Mouse (Mus musculus): Measurements from ENCODE around the gene Alox5. TPM values are rescaled to one million over a fixed set of nuclear protein-coding genes. Genes with fewer than 3 reads are reported as not detected.

Alox5 gene
- polyA plus RNA-seq, 1 experiment from 2014 or later, result 0.75 TPM

DNA sequence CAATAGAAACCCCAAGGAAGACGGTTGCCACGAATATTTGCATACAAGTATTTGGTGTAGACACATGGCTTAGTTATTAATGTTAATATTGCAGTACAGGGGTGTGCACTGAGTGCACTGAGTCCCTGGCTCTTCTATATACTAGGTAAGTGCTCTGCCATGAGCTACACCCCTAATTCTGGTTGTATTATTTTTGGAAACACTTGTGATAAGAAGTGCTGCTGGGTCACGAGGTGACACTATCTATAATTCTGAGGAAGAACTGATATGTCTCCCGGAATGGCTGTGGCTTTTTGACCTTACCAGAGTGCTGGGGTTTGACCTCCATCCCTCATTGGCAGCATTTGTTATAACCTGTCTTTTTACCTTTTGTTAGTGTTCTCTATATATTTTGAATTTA is 20.1 kb downstream of the Alox5 start:
- Histone ChIP-seq H3K4me3 (no peak overlapping the region), H3K27ac (replicated peaks) (no peak overlapping the region), H3K9ac (no peak overlapping the region), H3K9me3 (no peaks in the 10 kb centered on the region), H3K4me2 (no peak overlapping the region), H3K27me3 (no peaks in the 10 kb centered on the region), H3K36me3 (no peaks in the 10 kb centered on the region), H3K4me1 (replicated peaks) (no peaks in the 10 kb centered on the region)
- ATAC-seq (ENCODE audit: low FRiP score, low read depth), result no peak
- WGBS, result 88% methylated on average over 4 of the region's 4 CpGs

DNA sequence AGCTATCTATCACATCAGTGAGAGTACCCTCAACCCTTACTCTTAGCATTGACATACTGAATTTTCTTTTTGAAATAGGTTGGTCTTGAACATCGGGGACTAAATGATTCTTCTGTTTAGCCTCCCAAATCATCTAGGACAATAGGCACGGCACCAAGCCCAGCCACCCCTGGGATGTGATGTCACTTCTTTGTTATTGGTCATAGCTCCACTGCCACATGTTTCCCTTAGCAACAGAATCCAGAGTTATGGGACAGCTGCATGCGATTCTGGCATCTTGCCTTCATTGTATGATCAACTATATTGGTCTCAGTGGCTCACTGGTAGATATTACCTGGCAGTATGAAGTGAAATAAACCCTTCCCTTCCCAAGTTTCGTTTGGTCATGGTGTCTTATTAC is 20.5 kb downstream of the Alox5 start:
- Histone ChIP-seq H3K9me3 (no peaks in the 10 kb centered on the region), H3K4me2 (no peak overlapping the region), H3K9ac (no peak overlapping the region), H3K27ac (replicated peaks) (no peak overlapping the region), H3K36me3 (no peaks in the 10 kb centered on the region), H3K4me1 (replicated peaks) (no peaks in the 10 kb centered on the region), H3K4me3 (no peak overlapping the region), H3K27me3 (no peaks in the 10 kb centered on the region)
- ATAC-seq (ENCODE audit: low FRiP score, low read depth), result no peak
- WGBS, result 69% methylated on average over 4 of the region's 4 CpGs

DNA sequence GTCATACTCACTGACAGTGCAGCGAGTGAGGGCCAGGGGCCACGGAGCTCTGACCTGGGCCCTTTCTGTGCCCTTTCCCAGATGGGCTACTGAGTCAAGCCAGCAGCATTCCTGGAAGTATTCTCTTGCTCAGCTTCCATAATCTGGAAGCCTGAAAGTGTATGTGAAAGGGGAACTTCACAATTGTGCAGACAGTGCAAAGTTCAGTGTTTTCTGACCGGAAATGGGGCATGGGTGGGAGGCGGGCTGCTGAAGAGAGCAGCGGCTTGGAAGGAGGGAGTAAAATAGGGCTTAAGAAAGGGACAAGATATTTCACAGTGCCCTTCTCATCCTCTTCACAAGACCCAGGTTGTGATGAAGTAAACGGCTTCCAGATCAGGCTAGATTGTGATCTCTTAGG is 21.4 kb downstream of the Alox5 start:
- Histone ChIP-seq H3K9me3 (no peaks in the 10 kb centered on the region), H3K9ac (no peak overlapping the region)
- WGBS, result 91% methylated on average over 6 of the region's 6 CpGs

DNA sequence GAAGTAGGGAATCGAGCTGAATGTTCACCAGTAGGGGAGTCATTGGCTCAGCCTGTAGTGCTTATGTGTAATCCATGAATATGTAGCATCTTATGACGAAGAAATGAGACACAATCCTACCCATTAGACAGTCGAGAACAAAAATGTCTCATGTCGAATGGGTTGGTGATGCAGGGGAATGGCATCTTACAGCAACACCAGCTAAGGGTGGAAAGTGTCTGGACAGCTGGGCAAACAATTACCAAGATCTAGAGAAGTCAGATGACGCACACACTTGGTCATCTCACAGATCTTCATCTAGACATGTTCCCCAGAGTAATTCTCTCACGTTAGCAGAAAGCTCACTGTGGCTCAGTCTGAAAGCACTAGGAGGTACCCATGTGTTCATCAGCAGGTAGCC is 22.1 kb downstream of the Alox5 start:
- no peak overlapping the region for H3K4me3 ChIP-seq
- H3K27me3 ChIP-seq, result no peaks in the 10 kb centered on the region
- no peak overlapping the region for H3K4me2 ChIP-seq
- H3K36me3 ChIP-seq, result no peaks in the 10 kb centered on the region
- H3K4me1 ChIP-seq (replicated peaks), result no peaks in the 10 kb centered on the region
- WGBS, result 83% methylated on average over 6 of the region's 6 CpGs
- H3K9me3 ChIP-seq, result no peaks in the 10 kb centered on the region
- ATAC-seq (ENCODE audit: low FRiP score, low read depth), result no peak
- no peak overlapping the region for H3K27ac ChIP-seq (replicated peaks)
- H3K9ac ChIP-seq, result no peak overlapping the region

More for the DNA sequence above, 21.4 kb downstream of the Alox5 start:
- H3K4me2 ChIP-seq, result no peak overlapping the region
- H3K4me3 ChIP-seq, result no peak overlapping the region
- no peaks in the 10 kb centered on the region for H3K36me3 ChIP-seq
- H3K27ac ChIP-seq (replicated peaks), result no peak overlapping the region
- H3K4me1 ChIP-seq (replicated peaks), result no peaks in the 10 kb centered on the region
- ATAC-seq (ENCODE audit: low FRiP score, low read depth), result no peak
- no peaks in the 10 kb centered on the region for H3K27me3 ChIP-seq

DNA sequence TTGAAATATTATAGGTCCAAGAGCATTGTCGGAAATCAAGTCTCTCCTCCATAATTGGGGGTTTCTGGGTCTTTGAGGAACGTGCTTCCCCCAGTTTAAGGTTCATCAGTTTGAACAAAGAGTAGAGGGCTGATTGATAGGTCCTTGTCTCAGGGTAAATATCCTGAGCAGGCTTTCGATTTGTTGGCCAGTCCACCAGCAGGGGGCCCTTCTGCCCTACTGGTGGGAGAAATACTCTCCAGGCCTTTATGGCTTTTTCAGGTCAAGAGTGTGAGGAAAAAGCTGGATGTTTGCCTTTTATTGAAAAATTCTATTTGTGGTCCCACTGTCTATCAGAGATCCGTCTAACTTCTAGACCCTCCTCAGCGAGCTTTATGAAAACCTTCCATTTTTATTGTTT is 32.7 kb downstream of the Alox5 start:
- Histone ChIP-seq H3K4me3 (no peak overlapping the region), H3K4me2 (no peak overlapping the region), H3K27me3 (no peaks in the 10 kb centered on the region), H3K36me3 (no peaks in the 10 kb centered on the region), H3K9me3 (no peaks in the 10 kb centered on the region), H3K4me1 (replicated peaks) (no peaks in the 10 kb centered on the region), H3K9ac (no peak overlapping the region), H3K27ac (replicated peaks) (no peak overlapping the region)
- ATAC-seq (ENCODE audit: low FRiP score, low read depth), result no peak
- 73% methylated on average over 5 of the region's 5 CpGs for WGBS

DNA sequence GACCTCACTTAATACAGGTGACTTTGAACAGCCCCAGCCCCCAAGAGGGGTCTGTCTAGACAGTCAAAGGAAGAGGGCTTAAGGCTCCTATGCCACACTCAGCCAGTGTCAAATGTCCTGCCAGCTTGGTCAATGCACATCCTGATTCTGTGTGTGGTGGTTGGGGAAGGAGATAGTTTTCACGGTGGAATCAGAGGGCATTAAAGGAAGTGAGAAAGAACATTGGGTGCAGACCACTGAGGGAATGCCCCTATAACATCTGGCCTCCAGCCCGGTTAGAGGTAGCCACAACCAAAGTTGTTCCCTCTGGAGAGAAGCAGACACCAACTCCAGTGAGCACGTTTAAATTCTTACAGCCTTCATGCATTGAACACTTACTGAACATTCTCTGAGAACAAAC is 33.4 kb downstream of the Alox5 start:
- no peaks in the 10 kb centered on the region for H3K9me3 ChIP-seq
- no peaks in the 10 kb centered on the region for H3K36me3 ChIP-seq
- H3K27me3 ChIP-seq, result no peaks in the 10 kb centered on the region
- H3K4me2 ChIP-seq, result no peak overlapping the region
- no peaks in the 10 kb centered on the region for H3K4me1 ChIP-seq (replicated peaks)
- no peak overlapping the region for H3K27ac ChIP-seq (replicated peaks)
- H3K4me3 ChIP-seq, result no peak overlapping the region
- 90% methylated on average over 3 of the region's 3 CpGs for WGBS
- no peak overlapping the region for H3K9ac ChIP-seq
- ATAC-seq (ENCODE audit: low FRiP score, low read depth), result no peak

DNA sequence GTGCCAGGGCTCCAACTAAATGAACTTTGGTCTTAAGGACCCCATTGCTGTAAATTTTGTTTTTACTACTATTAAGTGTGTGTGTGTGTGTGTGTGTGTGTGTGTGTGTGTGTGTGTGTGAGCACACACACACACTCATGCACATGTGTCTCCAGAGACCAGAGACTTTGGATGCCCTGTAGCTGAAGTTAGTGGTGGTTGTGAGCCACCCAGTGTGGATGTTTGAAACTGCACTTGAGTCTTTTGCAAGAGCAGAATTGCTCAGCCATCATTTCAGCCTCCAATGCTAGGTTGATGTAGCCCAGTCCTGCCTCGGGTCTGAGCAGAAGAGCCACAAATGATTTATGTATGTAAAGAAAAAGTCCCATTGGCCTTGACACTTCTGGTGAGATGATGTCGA is 37.3 kb downstream of the Alox5 start:
- Histone ChIP-seq H3K4me1 (replicated peaks) (0 out of 2 replicates have a peak, but pooled peaks cover under 1% of the 10 kb centered on the region), H3K9ac (no peak overlapping the region), H3K4me3 (no peak overlapping the region), H3K9me3 (no peaks in the 10 kb centered on the region), H3K4me2 (no peak overlapping the region), H3K27ac (replicated peaks) (no peak overlapping the region), H3K27me3 (no peaks in the 10 kb centered on the region), H3K36me3 (no peaks in the 10 kb centered on the region)
- ATAC-seq (ENCODE audit: low FRiP score, low read depth), result no peak
- WGBS, result 66% methylated on average over 2 of the region's 2 CpGs

DNA sequence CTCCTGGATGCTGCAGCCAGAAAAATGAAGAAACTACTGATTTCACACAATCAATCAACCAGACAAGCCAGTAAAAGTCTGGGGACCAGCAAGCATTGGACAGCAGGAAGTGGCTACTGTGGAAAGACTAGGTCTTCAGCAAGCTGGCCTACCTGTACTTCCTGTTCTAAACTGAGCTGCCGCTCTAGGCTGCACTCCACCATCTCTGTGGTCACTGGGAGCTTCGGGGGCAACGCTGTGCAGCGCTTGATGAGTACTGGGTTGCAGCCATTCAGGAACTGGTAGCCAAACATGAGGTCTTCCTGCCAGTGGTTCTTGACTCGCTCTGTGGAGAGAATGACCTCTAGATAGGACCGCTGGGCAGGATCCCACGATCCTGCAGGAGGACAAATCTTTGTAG is 38.0 kb downstream of the Alox5 start:
- 0 out of 2 replicates have a peak, but pooled peaks cover 3% of the 10 kb centered on the region for H3K4me1 ChIP-seq (replicated peaks)

DNA sequence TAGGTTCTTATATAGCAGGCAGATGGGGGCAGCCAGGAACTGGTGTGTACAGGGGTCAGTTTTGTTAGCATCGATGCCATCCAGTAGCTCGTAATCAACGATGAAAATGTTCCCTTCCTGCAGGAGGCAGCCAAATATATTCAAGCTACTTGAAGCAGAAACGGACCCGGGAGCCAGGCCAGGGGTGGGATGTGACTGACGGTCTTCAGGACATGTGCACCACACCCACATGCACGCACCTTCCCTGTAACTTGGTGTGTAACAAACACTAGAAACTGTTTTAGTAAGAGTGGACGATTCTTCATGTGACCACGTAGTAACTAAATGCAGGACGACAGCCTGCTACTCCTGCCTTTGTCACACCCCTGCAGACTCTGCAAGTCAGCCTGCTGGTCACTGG is 40.7 kb downstream of the Alox5 start:
- Histone ChIP-seq H3K36me3 (no peaks in the 10 kb centered on the region), H3K9ac (no peak overlapping the region), H3K4me2 (no peak overlapping the region), H3K4me1 (replicated peaks) (0 out of 2 replicates have a peak, but pooled peaks cover 3% of the 10 kb centered on the region), H3K27ac (replicated peaks) (no peak overlapping the region), H3K4me3 (no peak overlapping the region), H3K9me3 (no peaks in the 10 kb centered on the region), H3K27me3 (no peaks in the 10 kb centered on the region)
- WGBS, result 76% methylated on average over 10 of the region's 10 CpGs
- ATAC-seq (ENCODE audit: low FRiP score, low read depth), result no peak

More for the DNA sequence above, 38.0 kb downstream of the Alox5 start:
- no peak overlapping the region for H3K4me3 ChIP-seq
- H3K4me2 ChIP-seq, result no peak overlapping the region
- no peak overlapping the region for H3K9ac ChIP-seq
- no peaks in the 10 kb centered on the region for H3K9me3 ChIP-seq
- H3K27ac ChIP-seq (replicated peaks), result no peak overlapping the region
- WGBS, result 88% methylated on average over 7 of the region's 7 CpGs
- no peak for ATAC-seq (ENCODE audit: low FRiP score, low read depth)
- no peaks in the 10 kb centered on the region for H3K27me3 ChIP-seq
- no peaks in the 10 kb centered on the region for H3K36me3 ChIP-seq

DNA sequence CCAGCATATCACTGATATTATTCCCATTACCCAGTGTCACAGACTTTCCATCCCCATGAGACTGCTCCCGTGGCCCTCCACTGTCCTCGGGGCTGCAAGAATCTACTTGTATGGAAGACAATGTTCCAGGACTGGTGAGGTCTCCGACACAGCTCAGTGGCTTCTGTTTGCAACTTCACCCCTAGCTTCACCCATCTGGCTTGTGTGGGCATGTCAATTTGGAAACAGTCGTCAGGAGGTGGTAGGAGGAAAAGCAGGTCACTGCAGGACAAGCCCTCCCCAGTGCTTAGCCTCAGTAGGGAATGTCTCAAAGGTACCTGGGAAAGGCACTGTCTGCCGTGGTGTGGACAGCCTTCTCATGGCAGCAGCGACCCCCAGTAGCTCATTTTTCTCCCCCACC is 41.3 kb downstream of the Alox5 start:
- Histone ChIP-seq H3K4me1 (replicated peaks) (0 out of 2 replicates have a peak, but pooled peaks cover 3% of the 10 kb centered on the region), H3K27me3 (no peaks in the 10 kb centered on the region), H3K4me3 (no peak overlapping the region), H3K9ac (no peak overlapping the region), H3K4me2 (no peak overlapping the region), H3K27ac (replicated peaks) (no peak overlapping the region), H3K9me3 (no peaks in the 10 kb centered on the region), H3K36me3 (no peaks in the 10 kb centered on the region)
- WGBS, result 69% methylated on average over 6 of the region's 6 CpGs
- ATAC-seq (ENCODE audit: low FRiP score, low read depth), result no peak

DNA sequence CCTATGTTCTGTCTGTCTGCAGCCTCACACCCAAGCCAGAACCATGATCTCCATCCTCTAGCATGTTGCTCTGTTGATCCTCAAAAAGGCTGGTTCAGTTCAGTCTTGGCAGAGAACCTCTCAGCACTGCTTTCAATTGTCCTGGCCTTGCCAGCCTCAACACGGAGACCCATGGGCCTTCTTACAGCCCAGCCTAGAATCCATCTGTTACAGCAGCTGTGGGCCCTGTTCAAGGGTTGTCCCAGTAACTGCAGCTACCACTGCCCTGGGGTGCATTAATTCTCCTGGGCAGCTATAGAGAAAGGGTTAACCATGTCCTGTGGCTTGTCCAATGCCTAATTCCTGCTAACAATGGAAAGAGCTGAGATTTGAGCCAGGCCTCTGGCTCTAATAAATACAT is 42.5 kb downstream of the Alox5 start:
- Histone ChIP-seq H3K36me3 (no peaks in the 10 kb centered on the region), H3K27ac (replicated peaks) (0 out of 2 replicates have a peak overlapping the region, but pooled peaks have one; percentile 15), H3K27me3 (no peaks in the 10 kb centered on the region), H3K4me2 (no peak overlapping the region), H3K9ac (no peak overlapping the region), H3K4me3 (no peak overlapping the region), H3K4me1 (replicated peaks) (0 out of 2 replicates have a peak, but pooled peaks cover 3% of the 10 kb centered on the region), H3K9me3 (no peaks in the 10 kb centered on the region)
- 51% methylated on average over 1 of the region's 1 CpGs for WGBS
- ATAC-seq (ENCODE audit: low FRiP score, low read depth), result 0 out of 2 replicates have a peak, but pooled peaks have one; percentile 52

DNA sequence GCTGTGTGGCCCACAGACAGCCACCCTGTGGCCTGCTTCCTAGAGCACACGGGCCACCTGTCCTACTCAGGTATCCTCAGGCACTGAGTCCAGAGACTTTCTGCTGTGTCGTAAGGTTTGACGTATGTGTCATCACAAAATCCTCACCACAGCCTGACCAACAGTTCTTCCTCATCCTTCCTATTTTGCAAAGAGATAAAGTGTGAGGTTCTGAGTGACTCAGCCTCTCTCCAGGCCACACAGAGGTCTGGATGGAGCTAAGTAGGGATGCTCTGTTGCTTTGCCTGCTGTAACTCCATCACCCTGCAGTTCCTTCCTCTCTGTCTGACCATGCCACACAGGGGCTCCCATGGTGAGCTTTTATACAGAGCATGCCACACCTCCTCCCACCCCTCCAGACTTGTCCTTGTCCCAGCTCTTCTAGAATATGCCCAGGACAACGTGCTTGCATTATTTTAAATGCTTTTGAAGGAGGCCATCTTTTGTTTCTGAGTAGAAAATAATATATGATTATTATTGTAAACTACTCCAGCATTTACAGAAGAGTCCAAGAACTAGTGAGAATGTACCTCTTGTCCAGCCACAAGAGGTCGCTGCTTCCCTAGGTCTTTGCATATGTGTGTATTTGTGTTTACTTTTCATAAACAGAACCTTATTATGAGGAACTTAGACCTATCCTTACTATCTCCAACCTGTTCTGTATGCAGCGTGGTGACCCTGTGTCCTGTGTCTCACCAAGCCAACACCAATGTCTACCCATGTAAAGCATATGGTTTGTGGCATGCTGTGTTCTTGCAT is 43.3 kb downstream of the Alox5 start:
- 0 out of 2 replicates have a peak, but pooled peaks cover 3% of the 10 kb centered on the region for H3K4me1 ChIP-seq (replicated peaks)
- H3K9ac ChIP-seq, result no peak overlapping the region
- H3K9me3 ChIP-seq, result no peaks in the 10 kb centered on the region
- H3K4me2 ChIP-seq, result no peak overlapping the region
- no peak overlapping the region for H3K4me3 ChIP-seq
- H3K27me3 ChIP-seq, result no peaks in the 10 kb centered on the region
- H3K27ac ChIP-seq (replicated peaks), result 0 out of 2 replicates have a peak overlapping the region, but pooled peaks have one; percentile 15
- ATAC-seq (ENCODE audit: low FRiP score, low read depth), result no peak
- H3K36me3 ChIP-seq, result no peaks in the 10 kb centered on the region
- WGBS, result 65% methylated on average over 6 of the region's 6 CpGs
